Mouse (Mus musculus): ENCODE measurements at regions not wholly inside any gene's neighbourhood (a gene's known extent, or its start where the extent isn't known, plus 50 kb on each side); places are given as distances from the start of the nearest gene placed in this dataset.
"Not testable (repeated sequence)": the region's sequence is repeated elsewhere in the genome, so short reads cannot be mapped to it uniquely, and the experiment has no call there.

GRCm38 (mm10) chr1:136680173-136680572, 55.5 kb downstream of the Zfp281 start:
- no peak for DNase-seq (ENCODE audit: extremely low spot score, low read depth, low spot score)

- DNase-seq (ENCODE audit: extremely low spot score, low read depth, low spot score): not testable (repeated sequence)
Measured at GRCm38 (mm10) chr1:136682311-136682710, 57.6 kb downstream of the Zfp281 start.

GRCm38 (mm10) chr1:136683061-136683531, 58.4 kb downstream of the Zfp281 start:
- no peak for DNase-seq (ENCODE audit: extremely low spot score, low read depth, low spot score)

- DNase-seq (ENCODE audit: extremely low spot score, low read depth, low spot score): no peak
Measured at GRCm38 (mm10) chr1:136683561-136684131, 58.9 kb downstream of the Zfp281 start.

GRCm38 (mm10) chr1:136684481-136684880, 59.8 kb downstream of the Zfp281 start:
- DNase-seq (ENCODE audit: extremely low spot score, low read depth, low spot score): no peak

- DNase-seq (ENCODE audit: extremely low spot score, low read depth, low spot score): no peak
Measured at GRCm38 (mm10) chr1:136685191-136686060, 60.7 kb downstream of the Zfp281 start.

- DNase-seq (ENCODE audit: extremely low spot score, low read depth, low spot score): no peak
Measured at GRCm38 (mm10) chr1:136686467-136686866, 61.8 kb downstream of the Zfp281 start.

GRCm38 (mm10) chr1:136690068-136690467, 65.4 kb downstream of the Zfp281 start:
- DNase-seq (ENCODE audit: extremely low spot score, low read depth, low spot score): no peak

- no peak for DNase-seq (ENCODE audit: extremely low spot score, low read depth, low spot score)
Measured at GRCm38 (mm10) chr1:136693421-136693820, 68.7 kb downstream of the Zfp281 start.

GRCm38 (mm10) chr1:136694983-136695382, 70.3 kb downstream of the Zfp281 start:
- no peak for DNase-seq (ENCODE audit: extremely low spot score, low read depth, low spot score)

- DNase-seq (ENCODE audit: extremely low spot score, low read depth, low spot score): no peak
Measured at GRCm38 (mm10) chr1:136696077-136696641, 71.5 kb downstream of the Zfp281 start.

- DNase-seq (ENCODE audit: extremely low spot score, low read depth, low spot score): no peak
Measured at GRCm38 (mm10) chr1:136698454-136699152, 73.9 kb downstream of the Zfp281 start.

GRCm38 (mm10) chr1:136699153-136699524, 74.4 kb downstream of the Zfp281 start:
- no peak for DNase-seq (ENCODE audit: extremely low spot score, low read depth, low spot score)

GRCm38 (mm10) chr1:136699571-136699970, 74.9 kb downstream of the Zfp281 start:
- DNase-seq (ENCODE audit: extremely low spot score, low read depth, low spot score): no peak

- no peak for DNase-seq (ENCODE audit: extremely low spot score, low read depth, low spot score)
Measured at GRCm38 (mm10) chr1:136704139-136704538, 79.4 kb downstream of the Zfp281 start.

GRCm38 (mm10) chr1:136706509-136706908, 81.8 kb downstream of the Zfp281 start:
- no peak for DNase-seq (ENCODE audit: extremely low spot score, low read depth, low spot score)

GRCm38 (mm10) chr1:136707394-136707793, 82.7 kb downstream of the Zfp281 start:
- DNase-seq (ENCODE audit: extremely low spot score, low read depth, low spot score): no peak

GRCm38 (mm10) chr1:136707866-136708265, 83.2 kb downstream of the Zfp281 start:
- DNase-seq (ENCODE audit: extremely low spot score, low read depth, low spot score): no peak

- DNase-seq (ENCODE audit: extremely low spot score, low read depth, low spot score): no peak
Measured at GRCm38 (mm10) chr1:136710196-136710595, 85.5 kb downstream of the Zfp281 start.

- DNase-seq (ENCODE audit: extremely low spot score, low read depth, low spot score): no peak
Measured at GRCm38 (mm10) chr1:136711243-136711642, 86.5 kb downstream of the Zfp281 start.

- DNase-seq (ENCODE audit: extremely low spot score, low read depth, low spot score): no peak
Measured at GRCm38 (mm10) chr1:136714077-136714476, 89.4 kb downstream of the Zfp281 start.
